Comparison of ENCODE assay signal across 8 mouse cellular contexts in the genomic region with DNA sequence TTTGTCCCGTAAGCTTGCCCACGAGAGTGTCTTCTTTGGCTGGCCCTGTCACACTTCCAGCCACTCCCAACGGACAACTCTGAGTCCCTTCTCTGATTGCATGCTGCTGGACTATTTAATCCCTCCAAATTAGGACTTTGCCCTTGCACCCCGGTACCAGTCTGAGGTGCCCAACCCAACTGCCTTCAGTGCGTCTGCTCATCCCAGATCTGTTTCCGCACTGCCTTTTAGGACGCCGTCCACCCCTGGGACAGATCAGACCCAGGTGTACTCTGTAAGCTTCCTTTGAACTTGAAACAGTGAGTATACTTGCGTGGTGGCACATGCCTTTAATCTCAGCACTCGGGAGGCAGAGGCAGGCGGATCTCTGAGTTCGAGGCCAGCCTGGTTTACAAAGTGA. TPM values are rescaled to one million over a fixed set of nuclear protein-coding genes. Genes with fewer than 3 reads are reported as not detected.
DNase-seq lines count a peak whose midpoint lies in the region; ATAC-seq and TF ChIP-seq lines count a peak whose summit lies in the region.

No protein-coding gene starts in this region.

- 68% methylated on average over 12 of the region's 12 CpGs for WGBS in liver, embryonic 12.5 days (ENCODE audit: insufficient replicate concordance)
- 76% methylated on average over 12 of the region's 12 CpGs for WGBS in forebrain, embryonic 13.5 days
- 70% methylated on average over 12 of the region's 12 CpGs for WGBS in intestine, postnatal 0 days
- 71% methylated on average over 12 of the region's 12 CpGs for whole genome bisulfite sequencing in neural tube, embryonic 14.5 days

- no peak overlapping the region for H3K27ac ChIP-seq in liver, embryonic 12.5 days
- H3K27ac ChIP-seq in forebrain, embryonic 13.5 days = peak overlapping the region; percentile 91; the same call in 1 of the 2 replicates
- H3K27ac ChIP-seq in intestine, postnatal 0 days (ENCODE audit: low read depth, low read length) = no peak overlapping the region
- peak overlapping the region; percentile 95; the same call in 1 of the 2 replicates for H3K27ac ChIP-seq in neural tube, embryonic 14.5 days (ENCODE audit: low read depth, low read length)

- H3K27me3 ChIP-seq in liver, embryonic 12.5 days (replicated peaks) = peaks cover 66% of the 10 kb centered on the region
- no peaks in the 10 kb centered on the region for H3K27me3 ChIP-seq in forebrain, embryonic 13.5 days
- H3K27me3 ChIP-seq in intestine, postnatal 0 days (replicated peaks; ENCODE audit: control insufficient read depth, insufficient read depth, low read length) = no peaks in the 10 kb centered on the region
- H3K27me3 ChIP-seq in neural tube, embryonic 14.5 days (ENCODE audit: control insufficient read depth, insufficient read depth, low read length) = no peaks in the 10 kb centered on the region

- H3K9me3 ChIP-seq in liver, embryonic 12.5 days (replicated peaks) = no peaks in the 10 kb centered on the region
- no peaks in the 10 kb centered on the region for H3K9me3 ChIP-seq in forebrain, embryonic 13.5 days (replicated peaks)
- H3K9me3 ChIP-seq in intestine, postnatal 0 days (ENCODE audit: control insufficient read depth) = no peaks in the 10 kb centered on the region
- no peaks in the 10 kb centered on the region for H3K9me3 ChIP-seq in neural tube, embryonic 14.5 days (ENCODE audit: control insufficient read depth, low read length)

- H3K4me3 ChIP-seq in liver, embryonic 12.5 days = no peak overlapping the region
- H3K4me3 ChIP-seq in forebrain, embryonic 13.5 days = peak overlapping the region; percentile 96
- H3K4me3 ChIP-seq in intestine, postnatal 0 days (ENCODE audit: low read depth, low read length) = peak overlapping the region; percentile 96; the same call in 1 of the 2 replicates
- peak overlapping the region; percentile 96 for H3K4me3 ChIP-seq in neural tube, embryonic 14.5 days (ENCODE audit: low read depth, low read length)

- peaks cover 49% of the 10 kb centered on the region for H3K4me1 ChIP-seq in liver, embryonic 12.5 days
- H3K4me1 ChIP-seq in forebrain, embryonic 13.5 days = peaks cover 37% of the 10 kb centered on the region
- H3K4me1 ChIP-seq in intestine, postnatal 0 days (replicated peaks; ENCODE audit: control insufficient read depth, insufficient read depth, low read length) = peaks cover 9% of the 10 kb centered on the region
- peaks cover 25% of the 10 kb centered on the region; the same call in 1 of the 2 replicates for H3K4me1 ChIP-seq in neural tube, embryonic 14.5 days (ENCODE audit: control insufficient read depth, insufficient read depth, low read length)

- no peak for ATAC-seq in liver, embryonic 12.5 days
- ATAC-seq in forebrain, embryonic 13.5 days = no peak
- no peak for ATAC-seq in intestine, postnatal 0 days
- no peak for ATAC-seq in neural tube, embryonic 14.5 days (ENCODE audit: low read depth)

- DNase-seq in liver = no peak
- no peak for DNase-seq in right cerebral cortex, postnatal 36 days (ENCODE audit: low spot score in 2 of 2)
- no peak for DNase-seq in urinary bladder, adult 2 months (ENCODE audit: low spot score)
- DNase-seq in urinary bladder, adult 18-20 months (ENCODE audit: low spot score in 2 of 2) = no peak

- H3K4me2 ChIP-seq in liver, embryonic 12.5 days = 0 out of 2 replicates have a peak overlapping the region, but pooled peaks have one; percentile 93
- peak overlapping the region; percentile 87 for H3K4me2 ChIP-seq in forebrain, embryonic 13.5 days
- H3K4me2 ChIP-seq in intestine, postnatal 0 days (replicated peaks; ENCODE audit: low read depth) = peak overlapping the region; percentile 70
- H3K4me2 ChIP-seq in neural tube, embryonic 14.5 days (ENCODE audit: low read depth, low read length) = peak overlapping the region; percentile 87

- TF ChIP-seq CTCF in intestine, postnatal 0 days (IDR thresholded peaks at IDR 0.05; ENCODE audit: low read depth) = no peak

- no peaks in the 10 kb centered on the region for H3K36me3 ChIP-seq in liver, embryonic 12.5 days
- no peaks in the 10 kb centered on the region for H3K36me3 ChIP-seq in forebrain, embryonic 13.5 days (ENCODE audit: poor library complexity, severe bottlenecking)
- no peaks in the 10 kb centered on the region for H3K36me3 ChIP-seq in intestine, postnatal 0 days (ENCODE audit: control insufficient read depth, insufficient read depth)
- no peaks in the 10 kb centered on the region for H3K36me3 ChIP-seq in neural tube, embryonic 14.5 days (ENCODE audit: control insufficient read depth, insufficient read depth, low read length)

- H3K9ac ChIP-seq in liver, embryonic 12.5 days = no peak overlapping the region
- H3K9ac ChIP-seq in forebrain, embryonic 13.5 days = peak overlapping the region; percentile 96
- H3K9ac ChIP-seq in intestine, postnatal 0 days (ENCODE audit: low read depth, low read length) = peak overlapping the region; percentile 97
- H3K9ac ChIP-seq in neural tube, embryonic 14.5 days (replicated peaks; ENCODE audit: low read depth, low read length) = peak overlapping the region; percentile 95; the same call in 1 of the 2 replicates

RNA-seq across cellular contexts. Expression of a gene that starts 1.3 kb away (rescaled TPM):
- 13.0 and 15.1 TPM in 2 replicates for polyA plus RNA-seq in liver, embryonic 12.5 days (2016; fragmentation: Nextera tagmentation; extraction: Ambion mirVana)
- 25.1 and 34.0 TPM in 2 replicates for polyA plus RNA-seq in forebrain, embryonic 13.5 days (2015; fragmentation: Nextera tagmentation; extraction: Ambion mirVana)
- polyA plus RNA-seq in intestine, postnatal 0 days (2015; fragmentation: Nextera tagmentation; extraction: Ambion mirVana) = 26.4 and 27.2 TPM in 2 replicates
- 43.4 and 54.1 TPM in 2 replicates for polyA plus RNA-seq in neural tube, embryonic 14.5 days (2014; fragmentation: Nextera tagmentation; extraction: Ambion mirVana)
- polyA plus RNA-seq in urinary bladder, adult 2 months (2012; rRNA removed) = 143 and 148 TPM in 2 replicates

RNA-seq across cellular contexts. Expression of a gene that starts 27.8 kb away (rescaled TPM):
- polyA plus RNA-seq in liver, embryonic 12.5 days (2016; fragmentation: Nextera tagmentation; extraction: Ambion mirVana) = 0.28 TPM in 1 of 2 replicates, not detected in the other
- 0.35 and 1.0 TPM in 2 replicates for polyA plus RNA-seq in forebrain, embryonic 13.5 days (2015; fragmentation: Nextera tagmentation; extraction: Ambion mirVana)
- polyA plus RNA-seq in intestine, postnatal 0 days (2015; fragmentation: Nextera tagmentation; extraction: Ambion mirVana) = 2.2 and 2.8 TPM in 2 replicates
- 0.43 and 1.5 TPM in 2 replicates for polyA plus RNA-seq in neural tube, embryonic 14.5 days (2014; fragmentation: Nextera tagmentation; extraction: Ambion mirVana)
- 0.10 TPM in 1 of 2 replicates, not detected in the other for polyA plus RNA-seq in urinary bladder, adult 2 months (2012; rRNA removed)

RNA-seq across cellular contexts. Expression of a gene that starts 38.0 kb away (rescaled TPM):
- polyA plus RNA-seq in liver, embryonic 12.5 days (2016; fragmentation: Nextera tagmentation; extraction: Ambion mirVana) = 15.5 and 18.2 TPM in 2 replicates
- polyA plus RNA-seq in forebrain, embryonic 13.5 days (2015; fragmentation: Nextera tagmentation; extraction: Ambion mirVana) = 1.2 and 2.3 TPM in 2 replicates
- 163 and 172 TPM in 2 replicates for polyA plus RNA-seq in intestine, postnatal 0 days (2015; fragmentation: Nextera tagmentation; extraction: Ambion mirVana)
- polyA plus RNA-seq in neural tube, embryonic 14.5 days (2014; fragmentation: Nextera tagmentation; extraction: Ambion mirVana) = 1.2 and 2.0 TPM in 2 replicates
- polyA plus RNA-seq in urinary bladder, adult 2 months (2012; rRNA removed) = 7.8 and 8.4 TPM in 2 replicates

Comparison
In these comparisons a context has a peak if more than half of its experiments do, and no peak if none do; other contexts are left out.
1. H3K27ac ChIP-seq: peak in forebrain, embryonic 13.5 days (single experiment) and neural tube, embryonic 14.5 days (single experiment); none in liver, embryonic 12.5 days (single experiment) and intestine, postnatal 0 days (single experiment).
2. Peak in every context shown above with its lines, with median percentiles within 50 percentile points of each other: H3K4me2 ChIP-seq.